Mouse (Mus musculus) bone marrow, adult 2 months (tissue): ENCODE data around the gene Polr1a. TPM values are rescaled to one million over a fixed set of nuclear protein-coding genes. Genes with fewer than 3 reads are reported as not detected.

ENCODE experiments used
- H3K27ac ChIP-seq: fragments of 200-500 bp; 2 replicates; pipeline ENCODE4 v1.5.1; 2012; ENCODE audit warnings: low read depth, mild to moderate bottlenecking, control low read depth, inconsistent platforms, low read length; ENCODE audit not compliant: control insufficient read depth, poor library complexity, insufficient read depth
- H3K4me1 ChIP-seq: fragments of 200-500 bp; 2 replicates; pipeline ENCODE4 v1.6.1; 2011; ENCODE audit warnings: low read length; ENCODE audit not compliant: control insufficient read depth, insufficient read depth
- H3K4me3 ChIP-seq: fragments of 200-500 bp; replicated peaks from 2 replicates; pipeline ENCODE3; 2011; ENCODE audit warnings: mild to moderate bottlenecking, low read depth, low read length, control low read depth; ENCODE audit not compliant: control insufficient read depth
- CTCF ChIP-seq: fragments of 200-500 bp; IDR thresholded peaks from 2 replicates; pipeline ENCODE4 v1.5.1; 2011; ENCODE audit warnings: low read length, control low read depth; ENCODE audit not compliant: control insufficient read depth, insufficient read depth
- POLR2A ChIP-seq: fragments of 200-500 bp; IDR thresholded peaks from 2 replicates; pipeline ENCODE4 v1.6.1; 2011; ENCODE audit warnings: low read depth, mild to moderate bottlenecking, control low read depth, low read length, borderline replicate concordance; ENCODE audit not compliant: control insufficient read depth
- WGBS: fragments of 180-500 bp; shearing (Covaris S2); methylation state at CpG from one replicate; pipeline ENCODE4 v1.1.7; 2018; 5-methylcytosine and 5-hydroxymethylcytosine counted together
- polyA plus RNA-seq: library from polyadenylated mRNA; stranded (reverse); fragments of >200 nt; gene quantifications from 2 replicates; pipeline ENCODE4 v1.2.4, GENCODE M21; 2011; ENCODE audit warnings: low replicate concordance; ENCODE audit not compliant: missing spikeins, insufficient read depth, insufficient read length

The Polr1a gene
- polyA plus RNA-seq, 1 experiment, result 21.0 TPM

DNA sequence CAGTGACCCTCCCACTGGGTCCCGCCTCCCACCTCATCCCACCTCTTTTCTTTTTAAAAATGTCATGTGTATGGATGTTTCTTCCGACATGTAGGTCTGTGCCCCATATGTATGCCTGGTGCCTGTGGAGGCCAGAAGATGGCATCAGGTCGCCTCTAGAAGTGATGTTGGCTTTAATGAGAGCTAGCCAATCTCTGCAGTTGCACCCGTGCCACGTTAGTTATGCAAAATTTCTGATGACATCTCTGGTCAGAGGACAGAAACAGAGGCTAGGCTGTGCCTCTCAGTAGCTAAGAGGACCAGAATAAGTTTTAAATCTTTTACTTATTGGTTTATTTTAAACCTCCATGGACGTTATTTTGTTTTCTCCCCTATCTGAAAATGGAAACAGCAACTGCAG lies 109.2 kb downstream of the Polr1a start:
- TF ChIP-seq POLR2A (no peak), CTCF (no peak)
- Histone ChIP-seq H3K4me1 (no peaks in the 10 kb centered on the region), H3K27ac (no peak overlapping the region), H3K4me3 (no peak overlapping the region)
- 61% methylated on average over 6 of the region's 6 CpGs for WGBS

DNA sequence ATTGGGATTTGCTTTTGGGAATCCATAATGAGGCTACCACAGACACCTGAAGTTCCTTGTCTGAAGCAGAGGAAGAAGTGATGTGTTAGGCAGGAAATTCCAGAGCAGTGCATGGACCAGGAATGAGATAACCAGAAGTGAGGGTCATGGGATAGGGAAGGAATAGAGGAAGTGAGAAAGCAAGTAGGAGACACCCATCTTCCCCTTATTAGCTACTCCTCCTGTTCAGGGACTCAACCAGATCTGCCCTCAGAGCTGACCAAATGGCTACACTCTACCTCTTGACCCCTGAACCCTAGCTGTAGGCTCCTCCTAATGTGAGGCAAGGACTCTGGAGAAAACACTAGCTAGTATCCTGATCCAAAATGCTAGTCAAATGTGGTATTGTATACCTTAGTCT lies 116.6 kb downstream of the Polr1a start:
- no peak overlapping the region for H3K27ac ChIP-seq
- H3K4me3 ChIP-seq, result no peak overlapping the region
- no peaks in the 10 kb centered on the region for H3K4me1 ChIP-seq
- TF ChIP-seq POLR2A, result no peak
- TF ChIP-seq CTCF, result no peak

DNA sequence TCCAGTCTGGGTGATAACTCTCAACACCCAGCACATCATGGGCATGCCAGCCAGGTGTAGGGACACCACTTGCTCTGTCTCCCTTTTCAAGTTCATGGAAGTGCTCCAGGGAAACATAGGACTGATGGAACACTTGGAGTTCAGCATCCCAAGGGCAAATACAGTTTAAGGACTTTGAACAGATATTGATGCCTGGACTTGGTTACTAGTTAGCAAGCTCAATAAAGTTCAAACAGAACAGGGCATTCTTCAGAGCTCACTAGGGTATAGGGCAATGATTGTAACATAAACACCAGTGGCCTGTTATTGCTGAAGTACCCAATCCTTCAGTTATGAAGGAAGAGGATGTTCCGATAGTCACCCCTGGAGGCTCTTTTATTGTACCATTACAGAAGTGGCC lies 119.2 kb downstream of the Polr1a start:
- TF ChIP-seq POLR2A (no peak), CTCF (no peak)
- no peak overlapping the region for H3K4me3 ChIP-seq
- H3K27ac ChIP-seq, result no peak overlapping the region
- H3K4me1 ChIP-seq, result no peaks in the 10 kb centered on the region
- 87% methylated on average over 1 of the region's 1 CpGs for WGBS

DNA sequence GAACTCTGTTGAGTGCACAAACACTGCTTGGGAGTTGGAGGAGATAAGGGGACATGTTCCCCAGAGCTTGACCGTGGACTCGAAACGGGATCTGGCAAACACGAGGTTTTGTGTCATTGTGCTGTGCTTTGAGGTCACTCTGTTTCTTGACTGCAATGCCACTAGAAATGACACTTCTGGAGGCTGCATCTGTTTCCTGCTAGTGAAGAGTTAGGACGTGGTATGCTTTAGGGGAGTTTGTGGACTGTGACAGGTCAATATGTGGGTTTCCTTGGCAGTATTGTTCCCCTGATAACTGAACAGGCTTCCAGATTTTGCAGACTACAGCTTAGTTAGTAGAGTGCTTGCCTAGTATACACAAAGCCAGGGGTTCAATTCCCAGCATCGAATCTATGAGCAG lies 120.8 kb downstream of the Polr1a start:
- Histone ChIP-seq H3K4me3 (no peak overlapping the region), H3K27ac (no peak overlapping the region), H3K4me1 (no peaks in the 10 kb centered on the region)
- TF ChIP-seq CTCF (no peak), POLR2A (no peak)
- WGBS, result 11% methylated on average over 6 of the region's 6 CpGs

Other genes with a start within 250 kb of the Polr1a start
- gene Reep1, start 201.5 kb upstream of the Polr1a start, polyA plus RNA-seq, result 0.90 TPM in 1 of 2 replicates, not detected in the other
- 28.4 and 29.9 TPM in 2 replicates for gene Mrpl35, start 82.1 kb upstream of the Polr1a start, polyA plus RNA-seq
- gene Immt, start 77.7 kb upstream of the Polr1a start, polyA plus RNA-seq, result 57.2 and 103 TPM in 2 replicates
- gene Ptcd3, start 303 bp upstream of the Polr1a start, polyA plus RNA-seq, result 51.4 and 76.2 TPM in 2 replicates
- 165 and 203 TPM in 2 replicates for gene St3gal5, start 188.5 kb downstream of the Polr1a start, polyA plus RNA-seq